Mouse (Mus musculus) thymus, postnatal 25 days (tissue): ENCODE measurements around the gene Lca5l.

Experiments
- DNase-seq: peaks from one replicate; pipeline ENCODE4 v3.0.0; 2022

Gene Lca5l

DNA sequence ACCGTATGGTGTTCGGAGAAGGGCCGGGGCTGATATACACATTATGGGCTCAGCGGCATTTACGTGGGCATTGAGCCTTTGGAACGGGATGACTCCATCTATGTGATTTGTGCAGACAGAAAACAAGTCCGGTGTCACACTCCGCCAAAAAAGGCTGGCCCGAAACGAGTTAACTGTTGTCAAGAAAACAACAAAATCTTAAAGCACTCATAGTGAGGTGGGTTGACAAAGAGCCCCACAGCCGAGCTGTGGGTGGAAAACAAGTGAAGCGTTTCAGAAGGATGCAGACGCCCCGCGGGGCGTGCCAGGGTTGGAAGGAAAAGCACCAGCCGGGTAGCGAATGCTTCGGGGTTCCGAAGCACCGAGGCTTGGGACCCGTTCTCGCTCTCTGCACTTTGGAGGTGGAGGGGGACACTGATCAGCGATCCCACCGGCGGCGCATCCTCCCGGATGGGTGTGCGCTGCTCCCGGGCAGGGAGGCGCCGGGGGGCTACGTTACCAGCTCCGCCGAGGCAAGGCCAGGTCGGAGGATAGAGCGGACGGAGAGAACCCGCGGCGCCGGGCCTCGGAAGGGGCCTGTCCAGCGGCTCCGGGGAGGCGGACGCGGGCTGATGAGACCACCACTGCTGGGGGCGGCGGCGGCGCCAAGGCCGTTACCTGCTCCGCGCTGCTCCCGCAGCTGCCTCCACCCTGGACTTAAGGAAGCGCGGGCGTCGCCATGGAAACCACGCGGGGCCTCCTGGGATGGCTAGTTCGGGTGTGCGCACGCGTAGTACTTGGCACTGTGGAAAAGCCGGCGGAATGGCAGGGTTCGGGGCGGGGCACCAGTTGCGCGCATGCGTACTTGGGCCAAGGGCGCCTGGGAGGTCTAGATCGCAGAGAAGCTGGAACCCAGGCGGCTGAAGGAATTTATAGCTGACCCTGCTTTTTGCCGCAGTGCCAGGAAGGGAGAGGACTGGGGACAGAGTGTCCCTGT, at the start of gene Lca5l:
Gene Lca5l (minus strand): TSS at position 741 of the 976 bp plus-strand sequence.
- peak; percentile 99 for DNase-seq

DNA sequence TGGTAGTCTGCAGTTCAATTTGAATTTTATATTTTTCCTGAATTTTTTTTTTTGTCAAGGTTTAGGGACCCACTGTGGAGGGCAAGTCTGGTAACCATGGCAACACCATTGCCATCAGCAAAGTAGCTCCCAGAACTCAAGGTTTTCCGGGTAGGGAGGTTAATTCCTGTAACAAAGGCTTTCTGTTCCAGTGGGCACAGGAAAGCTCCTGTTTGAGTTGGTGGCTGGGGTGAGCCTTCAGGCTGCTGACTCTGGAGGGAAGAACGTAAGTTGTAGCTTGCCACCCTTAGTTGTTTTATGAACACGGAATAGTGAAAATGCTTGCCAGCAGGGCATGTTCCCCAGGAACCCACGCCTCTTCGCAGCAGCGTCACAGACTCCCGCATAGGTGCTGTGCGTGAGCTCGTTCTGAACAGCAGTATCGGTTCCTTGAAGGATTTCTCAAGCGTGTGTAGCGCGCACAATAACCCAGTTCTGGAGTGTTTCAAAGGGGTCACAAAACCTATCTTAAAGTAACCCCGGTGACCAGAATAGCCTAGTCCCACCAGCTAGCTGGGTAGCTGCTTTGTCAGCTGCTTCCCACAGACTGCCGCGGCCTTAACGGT, 43.4 kb upstream of the Lca5l start, which contains the start of gene B3galt5:
Gene B3galt5 (plus strand): TSS at position 436 of the 605 bp plus-strand sequence.
- DNase-seq, result no peak

- DNase-seq, result no peak
These were observed 41.9 kb upstream of the Lca5l start for GRCm38 (mm10) chr16:96233996-96234395.

GRCm38 (mm10) chr16:96231974-96232373, 39.9 kb upstream of the Lca5l start:
- no peak for DNase-seq

DNA sequence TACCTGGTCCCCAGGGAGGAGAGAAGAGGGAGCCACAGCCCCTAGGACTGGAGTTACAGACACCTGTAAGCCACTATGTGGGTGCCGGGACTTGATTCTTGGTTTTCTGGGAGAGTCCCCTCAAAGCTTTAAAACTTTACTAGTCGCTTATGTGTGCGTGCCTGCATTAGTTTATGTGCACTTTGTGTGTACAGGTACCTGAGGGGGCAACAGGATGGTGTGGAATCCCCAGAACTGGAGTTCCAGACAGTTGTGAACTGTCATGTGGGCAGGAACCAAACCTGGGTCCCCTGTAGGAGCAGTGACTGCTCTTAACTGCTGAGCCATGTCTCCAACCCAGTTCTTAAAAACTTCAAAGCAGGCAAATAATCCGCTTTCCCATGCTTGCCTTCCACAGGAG, 39.2 kb upstream of the Lca5l start:
- DNase-seq, result no peak

- DNase-seq, result peak; percentile 78
These were observed 38.3 kb upstream of the Lca5l start for GRCm38 (mm10) chr16:96230411-96230810.

- no peak for DNase-seq
These were observed 37.0 kb upstream of the Lca5l start for GRCm38 (mm10) chr16:96229044-96229555.

DNA sequence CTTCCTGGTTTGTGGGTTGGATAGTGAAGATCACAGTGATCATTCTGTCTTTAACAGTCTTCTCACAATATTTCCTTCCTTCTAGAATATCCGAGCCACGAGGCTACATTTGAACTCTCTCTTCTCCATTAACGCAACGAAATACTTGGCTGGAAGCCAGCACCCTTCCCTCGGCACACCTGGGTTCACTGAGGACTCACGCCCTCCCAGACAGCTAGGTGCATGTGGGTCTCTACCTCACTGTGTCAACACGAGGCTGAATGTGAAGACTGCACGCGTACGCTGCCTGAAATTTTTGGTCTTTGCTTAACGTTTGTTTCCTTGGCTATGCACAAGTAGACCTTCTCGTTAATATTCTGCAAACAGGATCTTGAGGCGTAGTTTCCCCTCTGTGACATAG, 36.4 kb upstream of the Lca5l start:
- no peak for DNase-seq

GRCm38 (mm10) chr16:96222452-96222851, 30.4 kb upstream of the Lca5l start:
- no peak for DNase-seq

DNA sequence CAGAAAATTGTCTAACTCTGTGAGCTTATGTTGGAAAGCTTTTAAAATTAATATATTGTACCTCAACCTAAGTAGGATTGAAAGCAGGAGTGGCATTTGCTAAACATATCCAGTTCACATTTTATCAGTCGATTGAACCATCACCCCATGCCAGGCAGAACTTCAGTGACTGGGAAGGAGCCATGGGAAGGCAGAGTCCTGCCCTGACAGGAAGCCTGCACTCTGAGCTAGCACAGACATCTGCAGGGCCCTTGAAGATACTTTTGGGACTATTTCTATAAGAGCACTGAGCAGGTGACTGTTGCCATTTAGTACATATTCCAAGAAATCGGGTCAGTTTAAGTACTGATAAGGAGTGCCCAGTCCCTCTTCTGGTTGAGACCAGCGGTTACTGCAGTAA, 29.9 kb upstream of the Lca5l start:
- no peak for DNase-seq

DNA sequence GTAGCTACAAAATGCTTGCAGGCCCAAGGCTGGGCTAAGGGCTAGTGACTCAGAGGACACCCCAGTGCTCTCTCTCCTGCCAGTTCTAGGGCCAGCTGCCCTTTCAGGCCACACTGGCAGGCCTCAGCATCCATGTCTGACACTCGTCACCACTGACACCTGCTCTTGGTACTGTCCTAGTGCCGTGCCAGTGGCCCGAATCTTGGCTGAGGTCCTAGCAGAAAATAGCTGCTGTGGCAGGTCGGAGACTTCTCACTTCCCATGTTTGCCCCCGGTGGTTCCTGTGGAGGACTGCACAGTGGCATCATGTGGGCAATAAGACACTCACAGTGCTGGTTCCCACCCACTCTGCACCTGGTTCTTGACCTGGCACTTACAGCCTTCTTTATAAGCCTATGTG, 29.4 kb upstream of the Lca5l start:
- DNase-seq, result no peak

- no peak for DNase-seq
These were observed 21.0 kb upstream of the Lca5l start for GRCm38 (mm10) chr16:96213027-96213426.

GRCm38 (mm10) chr16:96210856-96211255, 18.8 kb upstream of the Lca5l start:
- no peak for DNase-seq

DNA sequence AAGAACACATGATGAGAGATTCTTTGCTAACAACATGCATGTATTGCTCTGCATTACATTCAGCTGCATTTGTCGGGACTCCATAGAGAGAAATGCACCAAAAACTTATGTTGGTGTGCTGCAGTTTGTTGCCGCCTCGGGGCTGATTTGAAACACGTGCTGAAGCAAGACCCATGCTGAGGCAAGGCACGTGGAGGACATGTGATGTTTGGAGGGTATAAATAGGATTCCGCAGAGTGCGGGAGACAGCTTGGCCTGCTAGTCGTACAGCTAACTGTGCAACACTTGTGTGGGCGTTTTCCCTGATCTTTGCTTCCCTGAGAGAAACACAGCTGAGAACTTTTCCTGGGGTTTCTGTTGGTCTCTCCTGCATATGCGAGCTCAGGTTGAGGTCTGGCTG, 17.7 kb upstream of the Lca5l start:
- DNase-seq, result no peak

GRCm38 (mm10) chr16:96201485-96202232, 9.6 kb upstream of the Lca5l start:
- no peak for DNase-seq

DNA sequence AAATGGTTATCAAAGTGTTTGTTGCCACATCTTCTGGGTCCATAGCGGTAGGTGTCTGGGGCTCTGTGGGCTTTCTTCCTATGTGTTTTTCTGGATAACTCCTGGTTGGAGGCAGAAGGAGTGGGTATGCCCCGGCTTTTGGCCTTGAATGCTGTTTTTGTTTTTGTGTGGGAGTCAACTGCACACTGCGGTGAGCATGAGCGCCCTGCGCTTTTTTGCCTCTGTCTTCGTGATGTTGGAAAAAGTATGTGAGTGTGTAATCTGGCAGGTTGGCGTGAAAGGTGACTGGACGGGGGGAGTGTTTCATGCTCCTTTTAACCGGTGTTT, 8.6 kb upstream of the Lca5l start:
- no peak for DNase-seq

DNA sequence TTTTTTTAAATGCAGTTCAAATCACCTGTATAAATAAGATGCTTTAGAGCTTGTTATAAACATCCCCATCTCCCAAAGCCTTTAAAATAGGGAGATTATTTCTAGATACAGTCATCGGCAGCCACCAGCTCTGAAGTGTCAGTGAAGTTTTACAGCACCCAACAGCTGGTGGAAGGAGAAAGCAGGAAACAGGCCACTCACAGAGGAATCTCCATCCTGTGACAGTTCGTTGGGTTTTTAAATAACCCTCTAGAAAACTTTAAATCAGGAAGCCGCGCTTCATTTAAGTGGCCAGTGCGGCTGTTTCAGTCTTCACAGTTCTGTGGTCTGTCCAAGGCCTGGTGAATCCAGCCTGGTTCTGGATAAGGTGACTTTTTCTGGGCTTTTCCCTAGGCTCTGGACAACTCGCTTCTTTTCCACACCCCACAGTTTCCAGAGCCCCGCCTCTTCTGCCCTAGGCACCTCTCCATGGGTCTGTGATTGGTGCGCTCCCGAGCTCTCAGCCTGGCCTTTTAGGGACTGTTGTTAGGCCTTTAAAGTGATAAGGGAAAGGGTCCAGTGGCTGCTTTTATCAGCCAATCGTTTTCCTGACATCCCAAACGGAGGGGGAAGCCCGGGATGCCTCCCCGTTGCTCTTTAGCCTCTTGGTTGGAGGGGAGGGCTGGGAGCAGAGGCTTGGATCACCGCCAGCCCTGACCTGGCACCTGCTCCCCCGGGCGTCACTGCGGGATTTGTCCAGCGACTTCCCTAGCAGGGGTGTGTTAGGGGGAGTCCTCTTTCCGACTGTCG, 8.0 kb upstream of the Lca5l start, which contains the start of gene Sh3bgr:
Gene Sh3bgr (plus strand): TSS at position 538 of the 789 bp plus-strand sequence.
- no peak for DNase-seq

DNA sequence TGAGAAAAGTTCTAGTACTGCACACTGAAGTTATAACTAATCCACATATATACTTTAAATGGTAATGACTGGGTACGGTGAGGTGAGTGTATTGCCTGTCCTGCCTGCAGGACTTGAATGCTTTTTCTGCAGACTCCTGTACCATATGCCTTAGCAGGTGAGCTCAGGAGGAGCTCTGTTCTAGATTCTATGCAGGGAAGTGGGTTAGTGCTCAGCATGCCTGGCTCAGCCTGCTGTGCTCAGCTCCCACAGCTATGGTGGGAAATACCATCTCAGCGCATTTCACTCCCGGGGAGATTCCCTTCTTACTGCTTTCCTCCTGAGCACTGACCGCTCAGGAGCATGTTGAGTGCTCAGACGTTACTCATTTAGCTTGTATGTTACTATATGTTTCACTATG, 4.5 kb downstream of the Lca5l start:
- DNase-seq, result no peak

DNA sequence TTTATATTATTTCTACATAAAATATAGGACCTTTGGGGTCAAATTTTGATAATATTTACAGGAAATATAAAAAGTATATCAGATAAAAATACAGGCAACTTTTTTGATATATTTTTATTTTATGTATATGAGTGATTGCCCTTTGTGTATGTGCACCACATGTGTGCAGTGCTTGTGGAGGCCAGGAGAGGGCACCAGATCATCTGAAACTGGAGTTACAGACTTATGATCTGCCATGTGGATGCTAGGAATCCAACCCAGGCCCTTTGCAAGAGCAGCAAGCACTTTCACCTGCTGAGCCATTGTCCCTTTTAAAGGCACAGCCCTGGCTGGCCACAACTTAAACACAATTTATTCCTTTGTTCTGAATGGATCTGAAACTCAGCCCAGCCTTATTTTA, 12.9 kb downstream of the Lca5l start:
- no peak for DNase-seq

DNA sequence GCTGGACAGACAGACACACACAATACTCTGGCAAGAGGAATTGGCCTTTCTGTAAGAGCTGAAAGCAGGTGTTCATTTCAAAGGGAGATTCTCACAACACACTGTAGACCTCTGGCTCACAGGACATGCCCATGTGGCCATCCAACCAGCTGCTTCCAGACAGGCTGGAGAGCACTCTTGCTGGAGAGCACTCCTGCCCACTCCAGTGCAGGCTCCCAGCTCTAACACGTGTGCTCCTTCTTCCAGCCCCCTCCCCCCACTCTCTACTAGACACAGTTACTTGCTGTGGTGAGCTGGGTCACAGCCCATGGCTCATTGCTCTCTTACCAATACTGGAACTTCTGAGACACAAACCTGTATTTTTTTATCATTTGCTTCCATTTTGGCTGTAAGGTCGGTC, 16.7 kb downstream of the Lca5l start:
- no peak for DNase-seq

- no peak for DNase-seq
These were observed 18.4 kb downstream of the Lca5l start for GRCm38 (mm10) chr16:96173648-96174047.

DNA sequence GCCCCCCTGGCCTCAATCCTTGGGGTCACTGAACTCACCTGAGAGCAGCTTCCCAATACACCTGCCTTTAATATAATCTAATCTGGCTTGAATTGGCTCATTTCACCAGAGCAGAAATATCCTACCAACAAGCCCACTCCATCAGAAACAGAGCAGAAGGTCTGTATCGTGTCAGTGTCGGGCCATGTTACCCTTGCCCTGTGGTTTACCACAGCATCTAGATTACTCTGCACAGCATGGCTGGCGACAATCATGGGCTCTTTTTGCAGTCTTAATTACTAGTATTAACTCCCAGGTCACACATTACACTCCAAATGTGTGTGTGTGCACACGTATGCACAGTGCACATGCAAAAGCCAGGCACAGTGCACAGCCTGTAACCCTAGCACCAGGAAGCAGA, 23.2 kb downstream of the Lca5l start:
- DNase-seq, result no peak
